Mouse (Mus musculus) C2C12 (cell line): ENCODE data around the gene Lrch4.

Experiments
- CEBPB ChIP-seq: IDR thresholded peaks from one replicate; pipeline ENCODE4 v1.6.1; 2011; ENCODE audit warnings: low read depth, mild to moderate bottlenecking, control low read depth, moderate library complexity
- CTCF ChIP-seq: IDR thresholded peaks from one replicate; pipeline ENCODE4 v1.5.1; 2011; ENCODE audit not compliant: control insufficient read depth, insufficient read depth, insufficient read length
- MYOG ChIP-seq: IDR thresholded peaks from one replicate; pipeline ENCODE4 v1.6.1; 2011; ENCODE audit not compliant: control insufficient read depth, insufficient read length; ENCODE audit errors: extremely low read depth

GRCm38 (mm10) chr5:137660064-137660688, 31.3 kb downstream of the Lrch4 start:
- TF ChIP-seq CTCF: no peak
- no peak for TF ChIP-seq MYOG
- TF ChIP-seq CEBPB: no peak
